Mouse (Mus musculus): Measurements from ENCODE around the gene Oxct2a. TPM values are rescaled to one million over a fixed set of nuclear protein-coding genes. Genes with fewer than 3 reads are reported as not detected.

Oxct2a gene
- polyA plus RNA-seq (2012; rRNA removed): 0.11 and 0.24 TPM in 2 replicates

- no peak within 1 kb of the TSS for H3K4me3 ChIP-seq (ENCODE audit: control insufficient read depth, insufficient read depth, low read length)
- WGBS: 46% methylated on average over 10 of the region's 13 CpGs
These were observed at the start of gene Oxct2a for GRCm38 (mm10) chr4:123323534-123323933. TSS of gene Oxct2a (minus strand) at chr4:123323634.

DNA sequence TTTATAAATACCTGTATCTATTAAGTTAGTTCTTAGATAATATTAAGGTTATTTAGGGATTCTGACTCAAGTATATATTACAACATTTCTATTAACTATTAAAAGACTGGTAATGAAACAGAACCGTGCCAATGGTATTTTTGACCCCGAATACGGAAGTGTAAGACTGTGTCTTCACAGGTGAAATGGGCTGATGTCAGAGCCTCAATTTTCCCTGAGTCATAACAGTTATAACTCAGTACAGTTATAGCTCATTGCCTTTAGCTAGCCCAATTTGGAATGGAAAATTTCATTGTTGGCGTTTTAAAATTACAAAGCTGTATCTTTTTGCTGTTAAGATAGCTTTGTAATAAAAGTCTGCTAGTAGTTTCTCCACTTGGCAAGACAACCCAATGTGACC, 40.1 kb upstream of the Oxct2a start:
- no peak overlapping the region for H3K4me3 ChIP-seq (ENCODE audit: control insufficient read depth, insufficient read depth, low read length)
- 97% methylated on average over 4 of the region's 4 CpGs for WGBS
- H3K27me3 ChIP-seq (ENCODE audit: control insufficient read depth, insufficient read depth, low read length): no peaks in the 10 kb centered on the region
- TF ChIP-seq POLR2A (IDR thresholded peaks at IDR 0.05; ENCODE audit: control insufficient read depth, extremely low read depth, insufficient read depth, low read length, poor library complexity) (no peak), CTCF (IDR thresholded peaks at IDR 0.05; ENCODE audit: borderline replicate concordance, control insufficient read depth, extremely low read depth, insufficient read depth, low read length, poor library complexity) (no peak)
- H3K36me3 ChIP-seq (ENCODE audit: control insufficient read depth, insufficient read depth, low read length): peaks cover 73% of the 10 kb centered on the region
- no peak for DNase-seq
- no peaks in the 10 kb centered on the region; the same call in 1 of the 2 replicates for H3K4me1 ChIP-seq (replicated peaks; ENCODE audit: control insufficient read depth, insufficient read depth, low read length)
- H3K27ac ChIP-seq (ENCODE audit: control insufficient read depth, insufficient read depth, low read length): no peak overlapping the region

More at GRCm38 (mm10) chr4:123323534-123323933, at the start of gene Oxct2a:
- H3K36me3 ChIP-seq (ENCODE audit: control insufficient read depth, insufficient read depth, low read length): no peaks in the 10 kb centered on the region
- DNase-seq: no peak
- TF ChIP-seq CTCF (IDR thresholded peaks at IDR 0.05; ENCODE audit: borderline replicate concordance, control insufficient read depth, extremely low read depth, insufficient read depth, low read length, poor library complexity) (no peak), POLR2A (IDR thresholded peaks at IDR 0.05; ENCODE audit: control insufficient read depth, extremely low read depth, insufficient read depth, low read length, poor library complexity) (no peak)
- no peaks in the 10 kb centered on the region for H3K27me3 ChIP-seq (ENCODE audit: control insufficient read depth, insufficient read depth, low read length)
- H3K4me1 ChIP-seq (replicated peaks; ENCODE audit: control insufficient read depth, insufficient read depth, low read length): no peaks in the 10 kb centered on the region
- no peak within 1 kb of the TSS for H3K27ac ChIP-seq (ENCODE audit: control insufficient read depth, insufficient read depth, low read length)

DNA sequence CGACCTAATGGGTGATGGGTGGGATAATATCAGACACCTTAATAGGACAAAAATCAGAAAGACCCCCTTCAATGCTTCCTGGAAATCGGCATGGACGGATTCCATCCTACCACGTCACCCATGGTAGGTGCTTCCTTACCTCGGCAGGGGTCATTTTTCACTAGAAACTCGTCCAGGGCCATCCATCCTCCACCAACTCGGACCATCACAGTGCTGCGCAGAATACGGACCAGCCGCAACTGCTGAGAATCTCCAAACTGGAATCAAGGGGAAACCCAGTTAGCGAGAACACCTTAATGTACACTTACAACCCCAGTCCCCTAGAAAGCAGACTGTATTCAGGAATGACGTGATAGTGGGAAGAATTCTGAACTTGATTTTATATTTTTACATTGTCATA, 37.3 kb upstream of the Oxct2a start:
- no peak for TF ChIP-seq POLR2A (IDR thresholded peaks at IDR 0.05; ENCODE audit: control insufficient read depth, extremely low read depth, insufficient read depth, low read length, poor library complexity)
- no peak for TF ChIP-seq CTCF (IDR thresholded peaks at IDR 0.05; ENCODE audit: borderline replicate concordance, control insufficient read depth, extremely low read depth, insufficient read depth, low read length, poor library complexity)
- H3K36me3 ChIP-seq (ENCODE audit: control insufficient read depth, insufficient read depth, low read length): peaks cover 66% of the 10 kb centered on the region

DNA sequence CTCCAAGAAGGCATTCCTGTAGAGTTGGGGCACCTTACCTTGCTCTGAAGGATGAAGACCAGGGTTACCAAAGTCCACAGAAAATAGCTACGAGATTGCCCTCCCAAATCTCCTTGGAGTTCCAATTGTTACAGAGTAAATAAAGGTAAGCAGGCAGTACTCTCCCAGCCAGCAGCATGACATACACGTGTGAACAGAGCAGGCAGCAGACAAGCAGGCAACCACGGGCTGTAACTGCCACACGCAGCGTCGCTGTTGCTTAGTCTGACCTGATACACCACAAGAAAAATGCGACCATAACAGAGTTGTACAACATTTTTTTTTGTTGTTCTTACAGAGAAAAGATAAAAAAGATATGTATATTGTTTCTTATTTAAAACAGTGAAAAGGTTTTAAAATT, 35.2 kb upstream of the Oxct2a start:
- Histone ChIP-seq H3K4me3 (ENCODE audit: control insufficient read depth, insufficient read depth, low read length) (no peak overlapping the region), H3K27me3 (ENCODE audit: control insufficient read depth, insufficient read depth, low read length) (0 out of 2 replicates have a peak, but pooled peaks cover 2% of the 10 kb centered on the region), H3K36me3 (ENCODE audit: control insufficient read depth, insufficient read depth, low read length) (peaks cover 68% of the 10 kb centered on the region), H3K27ac (ENCODE audit: control insufficient read depth, insufficient read depth, low read length) (no peak overlapping the region), H3K4me1 (replicated peaks; ENCODE audit: control insufficient read depth, insufficient read depth, low read length) (no peaks in the 10 kb centered on the region)
- no peak for DNase-seq
- TF ChIP-seq CTCF (IDR thresholded peaks at IDR 0.05; ENCODE audit: borderline replicate concordance, control insufficient read depth, extremely low read depth, insufficient read depth, low read length, poor library complexity) (no peak), POLR2A (IDR thresholded peaks at IDR 0.05; ENCODE audit: control insufficient read depth, extremely low read depth, insufficient read depth, low read length, poor library complexity) (no peak)
- 97% methylated on average over 7 of the region's 7 CpGs for WGBS

More for the DNA sequence above, 37.3 kb upstream of the Oxct2a start:
- no peak for DNase-seq
- Histone ChIP-seq H3K27me3 (ENCODE audit: control insufficient read depth, insufficient read depth, low read length) (0 out of 2 replicates have a peak, but pooled peaks cover 2% of the 10 kb centered on the region), H3K4me1 (replicated peaks; ENCODE audit: control insufficient read depth, insufficient read depth, low read length) (no peaks in the 10 kb centered on the region; the same call in 1 of the 2 replicates), H3K4me3 (ENCODE audit: control insufficient read depth, insufficient read depth, low read length) (no peak overlapping the region), H3K27ac (ENCODE audit: control insufficient read depth, insufficient read depth, low read length) (no peak overlapping the region)
- 97% methylated on average over 12 of the region's 12 CpGs for WGBS

DNA sequence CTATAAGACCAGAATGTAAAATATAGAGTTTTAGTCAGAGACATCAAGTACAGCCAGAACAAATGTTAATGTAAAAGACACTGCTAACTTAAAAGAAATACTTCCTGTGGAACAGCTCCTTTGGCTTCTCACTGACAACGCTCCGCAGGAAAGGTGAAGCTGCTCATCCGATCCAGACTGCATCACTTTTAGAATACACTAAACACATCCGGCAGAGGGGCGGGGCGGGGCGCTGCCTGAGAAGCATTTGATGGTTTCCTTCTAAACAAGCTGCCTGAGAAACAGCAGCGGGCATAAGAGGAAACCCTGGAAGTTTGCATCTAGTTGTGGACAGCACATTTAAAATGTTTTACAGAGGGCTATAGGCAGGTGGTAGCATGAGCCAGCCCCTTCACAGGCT, 32.5 kb upstream of the Oxct2a start:
- WGBS: 99% methylated on average over 8 of the region's 8 CpGs
- H3K27ac ChIP-seq (ENCODE audit: control insufficient read depth, insufficient read depth, low read length): no peak overlapping the region
- DNase-seq: no peak
- no peaks in the 10 kb centered on the region for H3K4me1 ChIP-seq (replicated peaks; ENCODE audit: control insufficient read depth, insufficient read depth, low read length)
- 0 out of 2 replicates have a peak, but pooled peaks cover 2% of the 10 kb centered on the region for H3K27me3 ChIP-seq (ENCODE audit: control insufficient read depth, insufficient read depth, low read length)
- H3K36me3 ChIP-seq (ENCODE audit: control insufficient read depth, insufficient read depth, low read length): peaks cover 71% of the 10 kb centered on the region
- no peak overlapping the region for H3K4me3 ChIP-seq (ENCODE audit: control insufficient read depth, insufficient read depth, low read length)
- TF ChIP-seq POLR2A (IDR thresholded peaks at IDR 0.05; ENCODE audit: control insufficient read depth, extremely low read depth, insufficient read depth, low read length, poor library complexity) (no peak), CTCF (IDR thresholded peaks at IDR 0.05; ENCODE audit: borderline replicate concordance, control insufficient read depth, extremely low read depth, insufficient read depth, low read length, poor library complexity) (no peak)

DNA sequence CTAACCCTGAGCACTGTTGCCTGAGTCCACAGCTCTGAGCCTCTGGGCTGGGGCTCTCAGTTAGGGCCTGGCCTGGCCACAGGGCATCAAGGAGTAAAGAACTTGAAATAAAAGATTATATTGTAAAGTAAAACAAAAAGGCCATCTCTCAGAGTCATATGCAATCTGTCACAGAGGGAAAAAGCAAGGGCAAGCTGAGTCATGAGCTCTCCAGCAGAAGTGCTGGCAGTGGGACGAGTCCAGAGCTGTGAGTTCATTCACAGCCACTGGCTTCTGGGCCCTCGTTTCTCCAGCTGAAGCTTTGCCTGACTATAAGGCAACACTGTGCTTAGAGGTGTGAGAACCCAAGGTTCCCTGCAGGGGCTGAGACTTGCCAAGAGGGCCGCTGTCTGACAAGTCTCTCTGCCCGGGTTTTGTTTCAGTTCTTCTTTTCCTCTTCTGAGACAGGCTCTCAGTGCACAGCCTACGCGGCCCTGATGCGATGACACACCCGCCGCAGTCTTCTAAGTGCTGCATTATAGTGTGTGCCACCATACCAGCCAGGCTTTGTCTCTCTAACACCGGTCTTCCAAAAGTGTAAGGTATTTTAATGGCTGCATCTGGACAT, 29.9 kb upstream of the Oxct2a start:
- H3K36me3 ChIP-seq (ENCODE audit: control insufficient read depth, insufficient read depth, low read length): peaks cover 68% of the 10 kb centered on the region
- H3K27me3 ChIP-seq (ENCODE audit: control insufficient read depth, insufficient read depth, low read length): 0 out of 2 replicates have a peak, but pooled peaks cover 1% of the 10 kb centered on the region
- no peaks in the 10 kb centered on the region for H3K4me1 ChIP-seq (replicated peaks; ENCODE audit: control insufficient read depth, insufficient read depth, low read length)
- no peak for TF ChIP-seq POLR2A (IDR thresholded peaks at IDR 0.05; ENCODE audit: control insufficient read depth, extremely low read depth, insufficient read depth, low read length, poor library complexity)
- no peak for TF ChIP-seq CTCF (IDR thresholded peaks at IDR 0.05; ENCODE audit: borderline replicate concordance, control insufficient read depth, extremely low read depth, insufficient read depth, low read length, poor library complexity)
- no peak for DNase-seq
- H3K27ac ChIP-seq (ENCODE audit: control insufficient read depth, insufficient read depth, low read length): no peak overlapping the region
- H3K4me3 ChIP-seq (ENCODE audit: control insufficient read depth, insufficient read depth, low read length): no peak overlapping the region
- 93% methylated on average over 10 of the region's 10 CpGs for WGBS
